Mouse (Mus musculus): ENCODE results near the gene Plac1. TPM values are rescaled to one million over a fixed set of nuclear protein-coding genes. Genes with fewer than 3 reads are reported as not detected.

The Plac1 gene
- total and polyA plus RNA-seq, 3 experiments: not detected

DNA sequence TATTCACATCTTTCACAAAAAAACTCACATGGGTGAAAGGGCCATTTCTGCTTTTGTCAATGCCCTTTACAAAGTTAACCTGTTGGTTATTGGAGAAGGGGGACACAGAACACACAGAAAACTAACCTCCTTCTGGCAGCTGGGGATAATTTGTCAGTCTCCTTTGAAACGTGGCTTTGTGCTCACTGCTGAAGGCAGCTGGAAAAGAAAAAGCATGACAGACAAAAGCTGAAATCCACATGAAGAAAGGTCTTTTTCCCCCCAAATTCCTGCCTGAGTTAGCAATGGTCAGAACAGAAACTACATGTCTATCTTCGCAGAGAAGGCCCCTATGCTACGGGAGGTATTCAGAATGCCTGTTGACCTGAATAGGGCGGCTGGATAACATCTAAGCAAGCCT lies 141.6 kb downstream of the Plac1 start:
- no peaks in the 10 kb centered on the region for H3K9me3 ChIP-seq (replicated peaks; ENCODE audit: insufficient read depth, low read length)
- no peak overlapping the region for H3K4me3 ChIP-seq (ENCODE audit: control insufficient read depth in 1 of 2, insufficient read depth in 1 of 2, low read depth in 2 of 2, low read length in 2 of 2)
- no peak overlapping the region for H3K9ac ChIP-seq (ENCODE audit: control insufficient read depth, low read depth, low read length, poor library complexity, severe bottlenecking)
- no peaks in the 10 kb centered on the region for H3K79me2 ChIP-seq (ENCODE audit: control insufficient read depth, insufficient read depth, low read length, poor library complexity)
- no peak for DNase-seq (ENCODE audit: low read depth, low spot score)
- H3K4me1 ChIP-seq (ENCODE audit: control insufficient read depth in 1 of 2, insufficient read depth in 2 of 2, low read length in 2 of 2): peaks cover 0 to 8% of the 10 kb centered on the region in 2 experiments; a peak in 3 of 4 replicates
- H3K36me3 ChIP-seq (ENCODE audit: control insufficient read depth in 1 of 2, insufficient read depth in 2 of 2, low read length in 2 of 2): peaks cover 0 to 8% of the 10 kb centered on the region in 2 experiments; a peak in 2 of 4 replicates
- no peak overlapping the region for H3K27ac ChIP-seq (ENCODE audit: control insufficient read depth, low read depth, low read length)
- no peak for TF ChIP-seq USF1 (IDR thresholded peaks at IDR 0.05; ENCODE audit: low read depth, low read length)
- TF ChIP-seq POLR2AphosphoS5 (IDR thresholded peaks at IDR 0.05; ENCODE audit: borderline replicate concordance, low read depth, low read length): no peak
- no peak for TF ChIP-seq ETS1 (IDR thresholded peaks at IDR 0.05; ENCODE audit: low read depth, low read length)
- TF ChIP-seq GABPA (IDR thresholded peaks at IDR 0.05; ENCODE audit: low read depth, low read length): no peak
- no peak for TF ChIP-seq ZKSCAN1 (IDR thresholded peaks at IDR 0.05; ENCODE audit: low read depth, low read length)
- TF ChIP-seq KAT2A (conservative IDR thresholded peaks at IDR 0.05; ENCODE audit: low read depth, low read length): no peak
- TF ChIP-seq MAX (IDR thresholded peaks at IDR 0.05; ENCODE audit: low read length): no peak
- TF ChIP-seq RAD21 (IDR thresholded peaks at IDR 0.05; ENCODE audit: low read depth, low read length): no peak
- TF ChIP-seq USF2 (IDR thresholded peaks at IDR 0.05; ENCODE audit: borderline replicate concordance in 1 of 2, insufficient read depth in 1 of 2, low read depth in 1 of 2, low read length in 2 of 2): no peak
- TF ChIP-seq SMC3 (IDR thresholded peaks at IDR 0.05; ENCODE audit: low read depth, low read length): no peak
- TF ChIP-seq ZNF384 (IDR thresholded peaks at IDR 0.05; ENCODE audit: low read depth, low read length): no peak
- no peak for TF ChIP-seq NELFE (IDR thresholded peaks at IDR 0.05; ENCODE audit: low read depth, low read length)
- no peak for TF ChIP-seq POLR2A (IDR thresholded peaks at IDR 0.05; ENCODE audit: control insufficient read depth in 1 of 2, insufficient read depth in 1 of 2, low read depth in 1 of 2, low read length in 2 of 2, poor library complexity in 1 of 2)
- TF ChIP-seq MAFK (IDR thresholded peaks at IDR 0.05; ENCODE audit: borderline replicate concordance, low read depth, low read length): no peak
- TF ChIP-seq CHD1 (IDR thresholded peaks at IDR 0.05; ENCODE audit: low read depth, low read length): no peak
- H3K27me3 ChIP-seq (ENCODE audit: control insufficient read depth in 1 of 2, insufficient read depth in 2 of 2, low read length in 2 of 2): no peaks in the 10 kb centered on the region

DNA sequence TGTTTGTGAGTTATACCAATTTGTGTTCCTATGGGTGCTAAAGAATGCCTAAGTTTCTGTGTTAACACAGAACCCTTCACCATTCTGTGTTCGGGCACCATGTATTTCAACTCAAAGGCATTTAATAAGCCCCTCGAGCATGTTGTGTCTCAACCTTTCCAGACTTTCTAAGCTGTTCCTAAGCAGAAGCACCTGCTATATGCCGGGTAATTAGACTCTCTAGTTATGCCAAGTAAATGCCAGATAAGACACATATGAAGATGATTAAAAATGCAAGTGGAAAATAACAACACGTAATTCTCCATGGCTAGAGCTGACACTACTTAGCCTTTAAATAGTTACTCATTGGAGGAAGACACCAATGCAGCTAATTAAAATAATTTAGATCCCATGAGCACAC lies 142.1 kb downstream of the Plac1 start:
- TF ChIP-seq JUND (IDR thresholded peaks at IDR 0.05; ENCODE audit: low read depth, low read length) (no peak), ZKSCAN1 (IDR thresholded peaks at IDR 0.05; ENCODE audit: low read depth, low read length) (no peak), CHD2 (IDR thresholded peaks at IDR 0.05; ENCODE audit: low read length) (no peak), RAD21 (IDR thresholded peaks at IDR 0.05; ENCODE audit: low read depth, low read length) (no peak)
- Histone ChIP-seq H3K9me3 (replicated peaks; ENCODE audit: insufficient read depth, low read length) (no peaks in the 10 kb centered on the region), H3K9ac (ENCODE audit: control insufficient read depth, low read depth, low read length, poor library complexity, severe bottlenecking) (no peak overlapping the region), H3K36me3 (ENCODE audit: control insufficient read depth in 1 of 2, insufficient read depth in 2 of 2, low read length in 2 of 2) (peaks cover 0 to 8% of the 10 kb centered on the region in 2 experiments; a peak in 2 of 4 replicates), H3K4me3 (ENCODE audit: control insufficient read depth in 1 of 2, insufficient read depth in 1 of 2, low read depth in 2 of 2, low read length in 2 of 2) (no peak overlapping the region), H3K4me1 (ENCODE audit: control insufficient read depth in 1 of 2, insufficient read depth in 2 of 2, low read length in 2 of 2) (peaks cover 0 to 8% of the 10 kb centered on the region in 2 experiments; a peak in 3 of 4 replicates), H3K27ac (ENCODE audit: control insufficient read depth, low read depth, low read length) (no peak overlapping the region), H3K79me2 (ENCODE audit: control insufficient read depth, insufficient read depth, low read length, poor library complexity) (no peaks in the 10 kb centered on the region), H3K27me3 (ENCODE audit: control insufficient read depth in 1 of 2, insufficient read depth in 2 of 2, low read length in 2 of 2) (no peaks in the 10 kb centered on the region)
- no peak for DNase-seq (ENCODE audit: low read depth, low spot score)
